Mouse (Mus musculus) embryo, embryonic 9.5 days (tissue): ENCODE data around the gene Plk5.
A peak's percentile ranks its signal among the peaks of the same experiment; 100 is the strongest.

Experiments used
- DNase-seq: peaks from one replicate; pipeline ENCODE4 v3.0.0-alpha.2; 2017; ENCODE audit errors: extremely low spot score

Plk5 gene

GRCm38 (mm10) chr10:80356001-80356682 is at the start of gene Plk5:
Plk5 (plus strand) TSS chr10:80356459.
- no peak for DNase-seq

- no peak for DNase-seq
Observed at GRCm38 (mm10) chr10:80311560-80311959, 44.7 kb upstream of the Plk5 start.

DNA sequence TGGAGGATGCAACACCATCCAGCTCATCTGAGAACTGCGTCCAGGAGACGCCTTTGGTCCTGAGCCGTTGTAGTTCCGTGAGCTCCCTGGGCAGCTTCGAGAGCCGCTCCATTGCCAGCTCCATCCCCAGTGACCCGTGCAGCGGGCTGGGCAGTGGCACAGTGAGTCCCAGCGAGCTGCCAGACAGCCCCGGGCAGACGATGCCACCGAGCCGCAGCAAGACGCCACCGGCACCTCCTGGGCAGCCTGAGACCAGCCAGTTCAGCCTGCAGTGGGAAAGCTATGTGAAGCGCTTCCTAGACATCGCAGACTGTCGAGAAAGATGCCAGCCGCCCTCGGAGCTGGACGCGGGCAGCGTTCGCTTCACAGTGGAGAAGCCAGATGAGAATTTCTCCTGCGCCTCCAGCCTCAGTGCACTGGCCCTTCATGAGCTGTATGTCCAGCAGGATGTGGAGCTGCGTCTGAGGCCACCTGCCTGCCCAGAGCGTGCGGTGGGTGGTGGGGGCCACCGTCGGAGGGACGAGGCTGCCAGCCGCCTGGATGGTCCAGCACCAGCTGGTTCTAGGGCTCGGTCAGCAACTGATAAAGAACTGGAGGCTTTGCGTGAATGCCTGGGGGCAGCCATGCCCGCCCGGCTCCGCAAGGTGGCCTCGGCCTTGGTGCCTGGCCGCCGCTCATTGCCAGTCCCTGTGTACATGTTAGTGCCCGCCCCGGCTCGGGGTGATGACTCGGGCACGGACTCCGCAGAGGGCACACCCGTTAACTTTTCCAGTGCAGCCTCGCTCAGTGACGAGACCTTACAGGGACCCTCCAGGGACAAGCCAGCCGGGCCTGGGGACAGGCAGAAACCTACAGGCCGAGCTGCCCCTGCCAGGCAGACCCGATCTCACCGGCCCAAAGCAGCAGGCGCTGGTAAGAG is 43.4 kb upstream of the Plk5 start:
- DNase-seq = no peak

- no peak for DNase-seq
Observed at GRCm38 (mm10) chr10:80313627-80314201, 42.5 kb upstream of the Plk5 start.

DNA sequence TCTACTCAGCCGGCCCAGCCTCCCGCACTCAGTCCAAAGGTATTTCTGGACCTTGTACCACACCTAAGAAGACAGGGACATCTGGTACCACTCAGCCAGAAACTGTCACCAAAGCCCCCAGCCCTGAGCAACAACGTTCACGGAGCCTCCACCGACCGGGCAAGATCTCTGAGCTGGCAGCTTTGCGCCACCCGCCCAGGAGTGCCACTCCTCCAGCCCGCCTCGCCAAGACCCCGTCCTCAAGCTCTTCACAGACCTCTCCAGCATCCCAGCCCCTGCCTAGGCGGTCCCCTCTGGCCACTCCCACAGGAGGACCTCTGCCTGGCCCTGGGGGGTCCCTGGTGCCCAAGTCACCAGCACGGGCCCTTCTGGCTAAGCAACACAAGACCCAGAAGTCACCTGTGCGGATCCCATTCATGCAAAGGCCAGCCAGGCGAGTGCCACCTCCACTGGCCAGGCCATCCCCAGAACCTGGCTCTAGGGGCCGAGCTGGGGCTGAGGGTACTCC is 41.7 kb upstream of the Plk5 start:
- DNase-seq = no peak

- no peak for DNase-seq
Observed at GRCm38 (mm10) chr10:80315315-80315714, 40.9 kb upstream of the Plk5 start.

DNA sequence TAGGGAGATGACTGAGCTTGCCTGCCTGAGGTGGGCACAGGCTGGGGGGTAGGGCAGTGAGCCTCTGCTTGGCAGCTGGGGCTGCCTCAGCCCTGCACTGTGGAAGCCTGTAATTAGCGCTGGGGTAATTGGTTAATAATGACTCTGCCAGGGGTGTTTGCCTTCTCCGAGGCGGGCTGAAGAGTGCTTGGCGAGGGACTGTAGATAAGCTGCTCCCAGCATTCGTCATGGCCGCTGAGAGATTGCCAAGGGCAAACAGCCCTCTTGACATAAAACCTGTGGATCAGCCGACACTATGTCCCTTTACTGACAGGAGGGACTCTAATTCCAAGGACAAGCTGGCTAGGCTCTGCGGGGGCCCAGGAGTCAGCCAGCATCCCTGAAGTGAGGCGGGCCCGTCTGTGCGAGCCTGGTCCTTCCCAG is 39.9 kb upstream of the Plk5 start:
- DNase-seq = no peak

- DNase-seq = no peak
Observed at GRCm38 (mm10) chr10:80317011-80317410, 39.2 kb upstream of the Plk5 start.

- peak; percentile 86 for DNase-seq
Observed at GRCm38 (mm10) chr10:80320340-80320760, 35.9 kb upstream of the Plk5 start, which contains the start of gene 2310011J03Rik. 2310011J03Rik (minus strand) TSS chr10:80320537.

GRCm38 (mm10) chr10:80321014-80321669 is 35.1 kb upstream of the Plk5 start:
- no peak for DNase-seq

- DNase-seq = no peak
Observed at GRCm38 (mm10) chr10:80321670-80322581, 34.3 kb upstream of the Plk5 start.

GRCm38 (mm10) chr10:80322811-80323211 is 33.4 kb upstream of the Plk5 start:
- DNase-seq = peak; percentile 52

- peak; percentile 74 for DNase-seq
Observed at GRCm38 (mm10) chr10:80323261-80324119, 32.8 kb upstream of the Plk5 start.

DNA sequence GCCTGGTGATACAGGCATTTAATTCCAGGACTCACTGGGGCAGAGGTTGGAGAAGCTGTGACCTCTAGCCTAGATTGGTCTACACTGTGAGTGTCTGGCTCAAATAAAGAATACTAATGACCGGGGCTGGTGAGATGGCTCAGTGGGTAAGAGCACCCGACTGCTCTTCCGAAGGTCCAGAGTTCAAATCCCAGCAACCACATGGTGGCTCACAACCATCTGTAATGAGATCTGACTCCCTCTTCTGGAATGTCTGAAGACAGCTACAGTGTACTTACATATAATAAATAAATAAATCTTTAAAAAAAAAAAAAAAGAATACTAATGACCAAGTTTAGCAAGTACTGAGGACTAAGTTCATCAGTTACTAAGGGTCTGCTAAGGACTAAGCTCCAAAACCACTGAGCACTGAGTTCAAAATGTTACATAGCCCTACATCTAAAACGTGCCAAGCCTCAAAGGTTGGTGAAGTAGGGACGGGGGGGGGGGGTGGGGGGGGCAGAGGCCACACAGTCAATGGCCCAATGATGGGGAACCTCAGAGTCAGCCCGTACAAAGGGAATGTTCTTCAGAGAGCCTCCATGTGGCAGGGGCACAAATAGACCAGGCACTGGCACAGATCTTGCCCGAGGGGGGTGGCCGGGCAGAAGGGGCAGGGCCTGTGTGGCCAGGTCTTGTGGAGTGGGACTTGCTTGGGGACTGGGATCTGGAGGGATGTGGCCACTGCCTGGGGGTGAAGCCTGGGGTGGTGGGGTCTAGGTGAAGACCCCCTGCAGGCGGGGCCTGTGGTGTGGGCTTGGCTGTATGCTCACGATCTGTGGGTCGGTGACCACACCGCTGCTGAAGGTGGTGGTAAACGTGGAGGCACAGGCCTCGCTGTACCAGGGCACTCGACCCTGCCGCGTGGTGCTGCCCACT is 31.9 kb upstream of the Plk5 start:
- no peak for DNase-seq

- no peak for DNase-seq
Observed at GRCm38 (mm10) chr10:80325045-80325444, 31.2 kb upstream of the Plk5 start.

- DNase-seq = peak; percentile 99
Observed at GRCm38 (mm10) chr10:80329273-80330081, 26.8 kb upstream of the Plk5 start, which contains the start of the genes Pcsk4 and Reep6. Pcsk4 (minus strand) TSS chr10:80329498. Reep6 (plus strand) TSS chr10:80329953.

DNA sequence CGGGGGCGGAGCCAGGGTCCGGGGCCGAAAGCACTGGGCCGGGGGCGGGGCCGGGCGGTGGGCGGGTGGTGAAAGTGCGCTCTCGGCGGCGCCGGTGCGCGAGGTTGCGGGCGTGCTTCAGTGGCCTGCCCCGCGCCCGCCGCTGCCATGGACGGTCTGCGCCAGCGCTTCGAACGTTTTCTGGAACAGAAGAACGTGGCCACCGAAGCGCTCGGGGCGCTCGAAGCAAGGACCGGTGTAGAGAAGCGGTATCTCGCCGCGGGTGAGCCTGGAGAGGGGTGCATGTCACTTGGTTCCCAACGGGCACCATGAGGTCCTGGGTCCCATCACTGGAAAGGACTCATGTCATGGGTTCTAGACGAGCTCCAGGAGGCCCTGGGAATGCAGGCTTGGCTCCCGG is 26.2 kb upstream of the Plk5 start:
- no peak for DNase-seq

GRCm38 (mm10) chr10:80330888-80331287 is 25.4 kb upstream of the Plk5 start:
- DNase-seq = no peak
